8 mouse cellular contexts compared by ENCODE assay signal in genomic region chr1:171079345-171079744, GRCm38 (mm10). TPM values are rescaled to one million over a fixed set of nuclear protein-coding genes. Genes with fewer than 3 reads are reported as not detected.
DNase-seq lines count a peak whose midpoint lies in the region; ATAC-seq and TF ChIP-seq lines count a peak whose summit lies in the region.
"Not testable (repeated sequence)": the region's sequence is repeated elsewhere in the genome, so short reads cannot be mapped to it uniquely, and the experiment has no call there.

No protein-coding gene starts in this region.

- TF ChIP-seq EP300 in ES-Bruce4 (IDR thresholded peaks at IDR 0.05; ENCODE audit: insufficient read depth, low read depth, low read length); liver, postnatal 0 days (IDR thresholded peaks at IDR 0.05; ENCODE audit: low read depth): not testable (repeated sequence)

- TF ChIP-seq POLR2A in ES-Bruce4 (IDR thresholded peaks at IDR 0.05; ENCODE audit: insufficient read depth, low read length); small intestine, adult 2 months (IDR thresholded peaks at IDR 0.05; ENCODE audit: low read depth, low read length): not testable (repeated sequence)

- H3K4me3 ChIP-seq in ES-Bruce4 (ENCODE audit: low read depth, low read length): peak overlapping the region; percentile 16
- 0 out of 2 replicates have a peak overlapping the region, but pooled peaks have one; percentile 26 for H3K4me3 ChIP-seq in forebrain, embryonic 10.5 days
- H3K4me3 ChIP-seq in heart, embryonic 12.5 days; hindbrain, embryonic 15.5 days; limb, embryonic 11.5 days (ENCODE audit: low read depth, low read length); liver, postnatal 0 days (ENCODE audit: low read depth, low read length); midbrain, embryonic 14.5 days (replicated peaks; ENCODE audit: low read depth, low read length): not testable (repeated sequence)
- H3K4me3 ChIP-seq in small intestine, adult 2 months (ENCODE audit: low read depth, low read length): peak overlapping the region; percentile 37; the same call in 1 of the 2 replicates

- H3K9me3 ChIP-seq in ES-Bruce4 (replicated peaks; ENCODE audit: control insufficient read depth, insufficient read depth, low read length, poor library complexity, severe bottlenecking); forebrain, embryonic 10.5 days; heart, embryonic 12.5 days (replicated peaks); hindbrain, embryonic 15.5 days; limb, embryonic 11.5 days (ENCODE audit: control insufficient read depth, low read length); liver, postnatal 0 days (ENCODE audit: low read length); midbrain, embryonic 14.5 days (ENCODE audit: control insufficient read depth, low read length): not testable (repeated sequence)

- H3K4me2 ChIP-seq in heart, embryonic 12.5 days; limb, embryonic 11.5 days (ENCODE audit: low read depth, severe bottlenecking); liver, postnatal 0 days (ENCODE audit: low read depth, low read length); midbrain, embryonic 14.5 days (ENCODE audit: low read length): not testable (repeated sequence)
- 0 out of 2 replicates have a peak overlapping the region, but pooled peaks have one; percentile 23 for H3K4me2 ChIP-seq in hindbrain, embryonic 15.5 days

- not testable (repeated sequence) for H3K27ac ChIP-seq in ES-Bruce4 (ENCODE audit: insufficient read depth, low read length); forebrain, embryonic 10.5 days; heart, embryonic 12.5 days (ENCODE audit: poor library complexity, severe bottlenecking); hindbrain, embryonic 15.5 days (replicated peaks); limb, embryonic 11.5 days (replicated peaks; ENCODE audit: low read depth, low read length); liver, postnatal 0 days (ENCODE audit: low read depth); midbrain, embryonic 14.5 days (replicated peaks; ENCODE audit: low read depth, low read length); small intestine, adult 2 months (ENCODE audit: insufficient read depth, low read depth, low read length)

- ATAC-seq in heart, embryonic 12.5 days (ENCODE audit: insufficient number of reproducible peaks, low FRiP score): peak; percentile 59
- ATAC-seq in hindbrain, embryonic 15.5 days (ENCODE audit: low FRiP score, low read depth): peak; percentile 20; the same call in 1 of the 2 replicates
- peak; percentile 37; the same call in 1 of the 2 replicates for ATAC-seq in limb, embryonic 11.5 days (ENCODE audit: insufficient number of reproducible peaks, low FRiP score, low TSS enrichment, low read depth)
- peak; percentile 77 for ATAC-seq in liver, postnatal 0 days
- peak; percentile 43; the same call in 1 of the 2 replicates for ATAC-seq in midbrain, embryonic 14.5 days (ENCODE audit: low FRiP score, low TSS enrichment)

- H3K9ac ChIP-seq in ES-Bruce4 (ENCODE audit: low read depth, poor library complexity, severe bottlenecking); heart, embryonic 12.5 days; hindbrain, embryonic 15.5 days; limb, embryonic 11.5 days (ENCODE audit: low read length); liver, postnatal 0 days (replicated peaks); midbrain, embryonic 14.5 days (replicated peaks; ENCODE audit: low read length): not testable (repeated sequence)

- not testable (repeated sequence) for DNase-seq in forebrain, embryonic 10.5 days (ENCODE audit: extremely low spot score, low spot score); limb, embryonic 11.5 days (ENCODE audit: low spot score); liver, postnatal 0 days; midbrain, embryonic 14.5 days

- 0% methylated on average over 1 of the region's 35 CpGs for WGBS in forebrain, embryonic 10.5 days
- WGBS in heart, embryonic 12.5 days: 0% methylated on average over 1 of the region's 35 CpGs
- 0% methylated on average over 1 of the region's 35 CpGs for WGBS in hindbrain, embryonic 15.5 days
- 0% methylated on average over 1 of the region's 35 CpGs for WGBS in limb, embryonic 11.5 days
- 0% methylated on average over 1 of the region's 35 CpGs for WGBS in liver, postnatal 0 days (ENCODE audit: insufficient replicate concordance)
- 0% methylated on average over 1 of the region's 35 CpGs for WGBS in midbrain, embryonic 14.5 days
- WGBS in small intestine, adult 2 months: 0% methylated on average over 1 of the region's 35 CpGs

- TF ChIP-seq CTCF in ES-Bruce4 (IDR thresholded peaks at IDR 0.05; ENCODE audit: low read depth, low read length); liver, postnatal 0 days (IDR thresholded peaks at IDR 0.05; ENCODE audit: low read depth); small intestine, adult 2 months (IDR thresholded peaks at IDR 0.05; ENCODE audit: extremely low read depth, insufficient read length, insufficient replicate concordance, low read depth, low read length): not testable (repeated sequence)

- H3K27me3 ChIP-seq in ES-Bruce4 (ENCODE audit: control insufficient read depth, insufficient read depth, low read length, poor library complexity, severe bottlenecking); small intestine, adult 2 months (ENCODE audit: control insufficient read depth, insufficient read depth, low read length): not testable (repeated sequence)
- peaks cover 47% of the 10 kb centered on the region for H3K27me3 ChIP-seq in forebrain, embryonic 10.5 days (ENCODE audit: poor library complexity, severe bottlenecking)
- peaks cover 26% of the 10 kb centered on the region for H3K27me3 ChIP-seq in heart, embryonic 12.5 days (replicated peaks)
- peaks cover 14% of the 10 kb centered on the region for H3K27me3 ChIP-seq in hindbrain, embryonic 15.5 days
- peaks cover 17% of the 10 kb centered on the region for H3K27me3 ChIP-seq in limb, embryonic 11.5 days (ENCODE audit: control insufficient read depth, insufficient read depth, low read length)
- peaks cover 15% of the 10 kb centered on the region for H3K27me3 ChIP-seq in liver, postnatal 0 days (ENCODE audit: insufficient read depth, low read length)
- peaks cover 16% of the 10 kb centered on the region; the same call in 1 of the 2 replicates for H3K27me3 ChIP-seq in midbrain, embryonic 14.5 days (ENCODE audit: control insufficient read depth, insufficient read depth, low read length)

- not testable (repeated sequence) for H3K36me3 ChIP-seq in ES-Bruce4 (ENCODE audit: control insufficient read depth, insufficient read depth, low read length, poor library complexity, severe bottlenecking); forebrain, embryonic 10.5 days (replicated peaks); heart, embryonic 12.5 days; hindbrain, embryonic 15.5 days; limb, embryonic 11.5 days (ENCODE audit: control insufficient read depth, insufficient read depth, low read length); liver, postnatal 0 days (replicated peaks; ENCODE audit: insufficient read depth, low read length); midbrain, embryonic 14.5 days (ENCODE audit: control insufficient read depth, insufficient read depth, low read length); small intestine, adult 2 months (ENCODE audit: control insufficient read depth, insufficient read depth, low read length)

- not testable (repeated sequence) for H3K4me1 ChIP-seq in ES-Bruce4 (ENCODE audit: control insufficient read depth, insufficient read depth, low read length); forebrain, embryonic 10.5 days; heart, embryonic 12.5 days (replicated peaks); hindbrain, embryonic 15.5 days (replicated peaks); limb, embryonic 11.5 days (ENCODE audit: control insufficient read depth, insufficient read depth, low read length); liver, postnatal 0 days (ENCODE audit: insufficient read depth); midbrain, embryonic 14.5 days (ENCODE audit: control insufficient read depth, insufficient read depth, low read length); small intestine, adult 2 months (ENCODE audit: control insufficient read depth, insufficient read depth, insufficient read length, low read length)

RNA-seq across cellular contexts. Expression of gene Fcgr3, which starts 14.6 kb away (rescaled TPM):
- 0.78 and 0.87 TPM in 2 replicates for polyA plus RNA-seq in ES-Bruce4 (2011; ENCODE audit: insufficient read depth, insufficient read length, low read depth, missing spikeins)
- 3.2 and 4.5 TPM in 2 replicates for polyA plus RNA-seq in forebrain, embryonic 10.5 days (2016; fragmentation: Nextera tagmentation; extraction: Ambion mirVana)
- polyA plus RNA-seq in heart, embryonic 12.5 days (2016; fragmentation: Nextera tagmentation; extraction: Ambion mirVana): 3.8 and 4.5 TPM in 2 replicates
- 9.6 and 12.3 TPM in 2 replicates for polyA plus RNA-seq in hindbrain, embryonic 15.5 days (2015; fragmentation: Nextera tagmentation; extraction: Ambion mirVana)
- polyA plus RNA-seq in limb, embryonic 11.5 days (2014; fragmentation: Nextera tagmentation; extraction: Ambion mirVana): 4.0 and 4.7 TPM in 2 replicates
- 40.3 and 41.8 TPM in 2 replicates for polyA plus RNA-seq in liver, postnatal 0 days (2015; fragmentation: Nextera tagmentation; extraction: Ambion mirVana)
- 2.5 and 8.3 TPM in 2 replicates for polyA plus RNA-seq in midbrain, embryonic 14.5 days (2014; fragmentation: Nextera tagmentation; extraction: Ambion mirVana)
- polyA plus RNA-seq in small intestine, adult 2 months (2012; rRNA removed): 4.9 and 6.7 TPM in 2 replicates

RNA-seq across cellular contexts. Expression of gene Cfap126, which starts 34.4 kb away (rescaled TPM):
- polyA plus RNA-seq in ES-Bruce4 (2011; ENCODE audit: insufficient read depth, insufficient read length, low read depth, missing spikeins): 6.4 and 7.5 TPM in 2 replicates
- polyA plus RNA-seq in forebrain, embryonic 10.5 days (2016; fragmentation: Nextera tagmentation; extraction: Ambion mirVana): 2.2 and 2.8 TPM in 2 replicates
- polyA plus RNA-seq in heart, embryonic 12.5 days (2016; fragmentation: Nextera tagmentation; extraction: Ambion mirVana): 2.9 and 3.5 TPM in 2 replicates
- 7.7 and 14.1 TPM in 2 replicates for polyA plus RNA-seq in hindbrain, embryonic 15.5 days (2015; fragmentation: Nextera tagmentation; extraction: Ambion mirVana)
- 0.96 and 1.7 TPM in 2 replicates for polyA plus RNA-seq in limb, embryonic 11.5 days (2014; fragmentation: Nextera tagmentation; extraction: Ambion mirVana)
- 0.90 and 1.5 TPM in 2 replicates for polyA plus RNA-seq in liver, postnatal 0 days (2015; fragmentation: Nextera tagmentation; extraction: Ambion mirVana)
- polyA plus RNA-seq in midbrain, embryonic 14.5 days (2014; fragmentation: Nextera tagmentation; extraction: Ambion mirVana): 2.7 and 4.2 TPM in 2 replicates
- 0.96 and 1.2 TPM in 2 replicates for polyA plus RNA-seq in small intestine, adult 2 months (2012; rRNA removed)

Comparison
In these comparisons a context has a peak if more than half of its experiments do, and no peak if none do; other contexts are left out.
1. ATAC-seq: peak in every context shown above with its lines; median percentile 77 in liver, postnatal 0 days; 59 in heart, embryonic 12.5 days; 43 in midbrain, embryonic 14.5 days; 37 in limb, embryonic 11.5 days; 20 in hindbrain, embryonic 15.5 days.